8 mouse cellular contexts compared by ENCODE assay signal in genomic region chr5:122314966-122315667, GRCm38 (mm10). TPM values are rescaled to one million over a fixed set of nuclear protein-coding genes. Genes with fewer than 3 reads are reported as not detected.
DNase-seq lines count a peak whose midpoint lies in the region; ATAC-seq lines count a peak whose summit lies in the region.

No protein-coding gene starts in this region.

- intact Hi-C loops in heart, postnatal 10 days (cut with DNase I): loop anchor here (2.0 kb wide), 1 partner anchor 30 kb away; the partner anchor contains the start of gene Pptc7

- ATAC-seq in erythroid progenitor cell, adult 5-6 weeks (replicated peaks; ENCODE audit: low FRiP score, poor library complexity, severe bottlenecking): peak; percentile 91

- DNase-seq in CD8-positive naive resting alpha-beta T cell, adult 2 months (ENCODE audit: low read depth in 2 of 2, low spot score in 2 of 2): peak; percentile 27 to 29
- peak; percentile 92 for DNase-seq in adrenal gland, postnatal 14 days
- peak; percentile 92 to 93 for DNase-seq in heart, postnatal 10 days
- peak; percentile 87 to 88 for DNase-seq in layer of hippocampus, postnatal 10 days (ENCODE audit: low spot score in 2 of 2)
- peak; percentile 94 for DNase-seq in lung, postnatal 10 days
- DNase-seq in spleen, adult 12 weeks (ENCODE audit: low spot score): peak; percentile 51
- no peak for DNase-seq in embryo, embryonic 10 days (ENCODE audit: low spot score)

RNA-seq across cellular contexts. Expression of gene Pptc7, which starts 31.0 kb away (rescaled TPM):
- total RNA-seq in adrenal gland, postnatal 14 days (2021): 42.4 and 44.7 TPM in 2 replicates
- total RNA-seq in erythroid progenitor cell, adult 5-6 weeks (2015; ENCODE audit: low replicate concordance): 0.72 and 2.5 TPM in 2 replicates
- 5.8 and 6.2 TPM in 2 replicates for total RNA-seq in erythroid progenitor cell, adult 5-6 weeks (2017; ENCODE audit: low replicate concordance)
- 10 to 100 TPM; 63.4 to 83.1 TPM for total RNA-seq in heart, postnatal 10 days (2021)
- 10 to 100 TPM; 26.1 to 27.3 TPM for total RNA-seq in layer of hippocampus, postnatal 10 days (2021)

RNA-seq across cellular contexts. Expression of gene Rad9b, which starts 38.9 kb away (rescaled TPM):
- 3.2 and 4.0 TPM in 2 replicates for total RNA-seq in adrenal gland, postnatal 14 days (2021)
- 0.36 TPM in 1 of 2 replicates, not detected in the other for total RNA-seq in erythroid progenitor cell, adult 5-6 weeks (2015; ENCODE audit: low replicate concordance)
- total RNA-seq in erythroid progenitor cell, adult 5-6 weeks (2017; ENCODE audit: low replicate concordance): 0.15 and 4.1 TPM in 2 replicates
- total RNA-seq in heart, postnatal 10 days (2021): 1 to 10 TPM; 1.1 to 1.4 TPM
- total RNA-seq in layer of hippocampus, postnatal 10 days (2021): 1 to 10 TPM; 5.1 to 5.4 TPM

RNA-seq across cellular contexts. Expression of gene Vps29, which starts 39.1 kb away (rescaled TPM):
- total RNA-seq in adrenal gland, postnatal 14 days (2021): 127 TPM in 2 replicates
- 40.2 and 62.7 TPM in 2 replicates for total RNA-seq in erythroid progenitor cell, adult 5-6 weeks (2015; ENCODE audit: low replicate concordance)
- 15.1 and 32.0 TPM in 2 replicates for total RNA-seq in erythroid progenitor cell, adult 5-6 weeks (2017; ENCODE audit: low replicate concordance)
- 100 to 1,000 TPM; 109 to 122 TPM for total RNA-seq in heart, postnatal 10 days (2021)
- 100 to 1,000 TPM; 213 to 228 TPM for total RNA-seq in layer of hippocampus, postnatal 10 days (2021)

RNA-seq across cellular contexts. Expression of gene Tctn1, which starts 50.9 kb away (rescaled TPM):
- 12.7 and 14.5 TPM in 2 replicates for total RNA-seq in adrenal gland, postnatal 14 days (2021)
- 16.2 and 19.7 TPM in 2 replicates for total RNA-seq in erythroid progenitor cell, adult 5-6 weeks (2015; ENCODE audit: low replicate concordance)
- total RNA-seq in erythroid progenitor cell, adult 5-6 weeks (2017; ENCODE audit: low replicate concordance): 8.7 and 39.3 TPM in 2 replicates
- 1 to 10 TPM; 5.4 to 5.5 TPM for total RNA-seq in heart, postnatal 10 days (2021)
- total RNA-seq in layer of hippocampus, postnatal 10 days (2021): 10 to 100 TPM; 15.0 to 17.3 TPM

RNA-seq across cellular contexts. Expression of gene Gpn3, which starts 56.6 kb away (rescaled TPM):
- total RNA-seq in adrenal gland, postnatal 14 days (2021): 34.9 and 36.4 TPM in 2 replicates
- total RNA-seq in erythroid progenitor cell, adult 5-6 weeks (2015; ENCODE audit: low replicate concordance): 30.2 and 39.6 TPM in 2 replicates
- total RNA-seq in erythroid progenitor cell, adult 5-6 weeks (2017; ENCODE audit: low replicate concordance): 15.2 and 16.8 TPM in 2 replicates
- 10 to 100 TPM; 24.3 to 25.5 TPM for total RNA-seq in heart, postnatal 10 days (2021)
- 10 to 100 TPM; 26.7 to 29.1 TPM for total RNA-seq in layer of hippocampus, postnatal 10 days (2021)
